Mouse (Mus musculus) heart, adult 10 weeks (tissue): ENCODE data around the gene Cebpzos. TPM values are rescaled to one million over a fixed set of nuclear protein-coding genes. Genes with fewer than 3 reads are reported as not detected.

Experiments used
- polyA plus RNA-seq: library from polyadenylated mRNA; stranded (reverse); fragments of 350-450 nt; fragmentation: Illumina TruSeq; extraction: RNeasy Lipid Tissue Mini Kit (QIAGEN cat#74804); gene quantifications from one replicate; pipeline ENCODE4 v1.2.3, GENCODE M21; 2014; ENCODE audit warnings: low read depth, low replicate concordance

Gene Cebpzos
- polyA plus RNA-seq = 93.7 TPM

DNA sequence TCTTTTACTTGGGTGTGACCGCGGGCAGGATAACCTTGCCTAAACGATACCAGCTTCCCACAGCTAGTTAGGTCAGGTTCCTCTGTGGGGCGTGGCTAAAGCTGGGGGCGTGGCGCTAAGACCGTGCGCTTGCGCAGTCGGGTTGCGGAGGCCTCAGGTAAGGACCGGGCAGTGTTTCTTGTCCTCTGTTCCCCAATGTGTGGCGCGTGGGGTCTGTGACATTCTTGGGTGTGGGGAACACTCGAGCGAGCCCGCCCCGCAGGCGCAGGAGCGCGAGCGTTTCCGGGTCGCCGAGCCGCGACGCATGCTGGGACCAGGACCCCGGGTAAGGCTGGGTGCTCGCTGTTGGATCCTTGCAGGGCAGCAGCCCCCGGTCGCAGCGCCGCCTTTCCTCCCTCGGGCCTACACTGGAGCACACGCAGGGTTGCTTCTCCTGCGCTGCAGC is at the start of gene Cebpzos:
Cebpzos (plus strand) TSS at position 132 of the 445 bp plus-strand sequence.

DNA sequence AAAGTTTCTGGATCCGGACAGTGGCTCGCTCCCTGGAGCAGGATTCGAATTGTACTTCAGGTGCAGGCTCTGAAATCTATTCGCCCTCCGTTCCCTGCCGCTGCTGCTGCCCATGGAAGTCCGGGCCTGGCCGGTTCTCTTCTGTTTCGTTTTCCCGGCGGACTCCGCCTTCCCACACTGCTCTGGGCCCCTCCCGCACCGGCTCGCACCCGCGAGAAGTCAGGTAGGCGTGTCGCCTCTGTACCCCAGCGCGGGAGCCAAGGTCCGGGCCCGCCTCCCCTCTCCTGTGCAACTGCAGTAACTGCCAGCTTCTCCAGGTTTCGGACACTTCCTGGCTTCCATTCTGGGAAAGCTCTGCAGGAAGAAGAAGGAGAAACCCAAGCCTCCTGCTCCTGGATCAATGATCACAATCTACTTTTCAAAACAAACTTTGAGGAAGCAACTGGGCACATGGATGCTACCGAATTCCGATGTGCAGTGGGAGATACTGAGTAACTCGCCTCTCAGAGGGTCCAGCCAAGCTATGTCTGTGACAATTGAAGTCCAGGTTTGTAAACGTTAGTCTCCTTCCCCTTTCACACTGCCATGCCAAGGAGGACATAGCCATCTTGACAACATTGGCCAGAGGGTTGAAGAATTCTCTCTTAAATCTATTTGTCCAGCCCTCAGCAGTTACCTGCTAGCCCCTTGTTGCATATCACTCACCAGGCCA is 33.7 kb upstream of the Cebpzos start, which contains the start of gene Eif2ak2:
Eif2ak2 (minus strand) TSS at position 173 of the 712 bp plus-strand sequence.

DNA sequence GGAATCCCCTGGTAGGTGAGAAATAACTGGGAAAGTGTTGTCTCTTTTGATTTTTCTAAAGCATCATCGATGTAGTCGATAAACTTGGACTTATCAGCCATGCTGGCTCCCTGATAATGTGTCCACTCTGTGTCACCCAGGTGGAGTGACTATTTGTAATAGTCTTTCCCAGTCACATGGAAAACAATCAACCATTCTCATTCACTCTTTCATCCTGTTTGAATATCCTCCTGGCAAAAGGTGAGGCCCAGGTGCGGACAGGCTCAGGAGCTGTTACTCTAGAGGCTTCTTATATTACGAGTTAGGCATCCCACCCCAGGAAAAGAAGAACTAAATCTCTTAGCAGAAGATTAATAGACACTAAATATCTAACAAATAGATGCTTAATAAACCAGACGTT is 9.4 kb upstream of the Cebpzos start, which contains the start of gene Sult6b1:
Sult6b1 (minus strand) TSS at position 101 of the 400 bp plus-strand sequence.

DNA sequence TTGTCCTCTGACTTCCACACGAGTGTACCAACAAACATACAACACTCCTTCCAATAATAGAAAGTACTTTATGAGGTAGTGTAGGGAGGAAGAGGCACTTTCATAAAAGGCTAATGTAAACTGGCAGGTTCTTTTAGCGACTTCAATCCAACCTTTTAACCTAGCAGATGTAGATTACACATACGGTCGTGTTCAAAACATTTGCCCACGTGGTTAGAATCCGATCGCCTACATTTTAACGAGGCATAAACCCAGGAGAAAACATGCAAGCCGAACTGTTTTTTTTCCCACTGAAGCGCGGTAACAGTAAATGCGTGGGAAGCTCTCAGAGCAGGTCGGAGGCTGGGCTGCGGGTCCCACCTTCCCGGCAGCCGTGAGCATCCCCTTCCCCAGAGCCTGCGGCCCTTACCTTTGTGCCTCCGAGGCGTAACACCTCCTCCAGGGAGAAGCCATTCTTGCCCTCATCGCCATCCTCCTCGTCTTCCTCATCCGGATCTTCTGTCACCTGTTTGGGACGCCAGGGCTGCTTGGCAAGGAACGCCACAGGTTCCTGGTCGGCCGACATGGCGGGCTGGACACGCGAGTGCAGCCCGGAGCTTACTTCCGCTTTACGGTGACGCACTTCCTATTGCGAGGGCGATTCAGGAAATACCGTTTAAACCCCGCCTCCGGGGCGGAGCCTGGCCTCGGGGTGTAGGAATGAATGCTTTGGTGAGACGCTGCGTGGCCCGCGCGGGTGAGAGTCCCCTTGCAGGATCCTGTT is 20.3 kb downstream of the Cebpzos start, which contains the start of the genes Cebpz and Ndufaf7:
Cebpz (minus strand) TSS at position 601 of the 763 bp plus-strand sequence.
Ndufaf7 (plus strand) TSS at position 671 of the 763 bp plus-strand sequence.

Other genes starting within 250 kb of the Cebpzos start
- gene Strn, start 179.3 kb upstream of the Cebpzos start, polyA plus RNA-seq = 16.6 TPM
- 42.6 TPM for gene Heatr5b, start 81.1 kb upstream of the Cebpzos start, polyA plus RNA-seq
- 25.4 TPM for gene Gpatch11, start 80.9 kb upstream of the Cebpzos start, polyA plus RNA-seq
- gene Eif2ak2, start 33.9 kb upstream of the Cebpzos start, polyA plus RNA-seq = 8.4 TPM
- gene Sult6b1, start 9.5 kb upstream of the Cebpzos start, polyA plus RNA-seq = not detected
- gene Cebpz, start 20.6 kb downstream of the Cebpzos start, polyA plus RNA-seq = 20.6 TPM
- gene Ndufaf7, start 20.6 kb downstream of the Cebpzos start, polyA plus RNA-seq = 45.6 TPM
- 15.8 TPM for gene Prkd3, start 104.3 kb downstream of the Cebpzos start, polyA plus RNA-seq
- 5.9 TPM for gene Qpct, start 135.4 kb downstream of the Cebpzos start, polyA plus RNA-seq